Mouse (Mus musculus): ENCODE data around the gene Borcs5.

Gene Borcs5

DNA sequence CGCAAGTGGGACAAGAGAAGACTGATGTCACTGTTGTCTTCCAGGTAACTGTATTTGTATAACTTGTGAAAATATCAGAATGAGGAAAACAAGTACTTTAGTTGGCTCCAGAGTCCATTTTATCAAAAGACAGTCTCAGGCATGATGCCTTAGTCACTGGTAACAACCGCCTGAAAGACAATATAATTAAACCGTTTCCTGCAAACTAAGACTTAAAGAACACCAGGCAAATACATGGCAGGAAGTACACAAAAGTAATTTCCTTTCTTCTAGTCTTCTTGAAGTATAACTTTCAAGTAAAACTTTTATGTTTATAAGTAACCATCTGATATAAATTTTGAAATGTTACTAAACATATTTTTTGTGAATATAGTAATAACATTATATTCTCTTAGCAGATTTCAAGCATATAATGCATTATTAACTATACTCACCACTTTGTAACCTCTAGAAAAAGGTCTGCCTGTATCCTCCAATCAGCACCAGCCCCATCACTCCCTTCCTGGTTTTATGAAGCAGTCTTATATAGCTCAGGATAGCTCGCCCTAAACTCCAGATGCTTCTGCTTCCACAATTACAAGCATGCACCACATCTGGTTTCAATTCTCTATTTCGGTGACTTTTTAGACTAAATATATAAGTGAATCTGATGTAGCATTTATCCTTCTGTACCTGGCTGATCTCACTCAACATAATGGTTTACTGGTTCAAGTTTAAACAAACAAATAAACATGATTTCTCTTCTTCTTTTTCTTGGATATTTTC lies 112.8 kb downstream of the Borcs5 start:
- in situ Hi-C loops (cut with MboI; ENCODE audit: unreplicated experiment in 2 of 2), result no loop called here

DNA sequence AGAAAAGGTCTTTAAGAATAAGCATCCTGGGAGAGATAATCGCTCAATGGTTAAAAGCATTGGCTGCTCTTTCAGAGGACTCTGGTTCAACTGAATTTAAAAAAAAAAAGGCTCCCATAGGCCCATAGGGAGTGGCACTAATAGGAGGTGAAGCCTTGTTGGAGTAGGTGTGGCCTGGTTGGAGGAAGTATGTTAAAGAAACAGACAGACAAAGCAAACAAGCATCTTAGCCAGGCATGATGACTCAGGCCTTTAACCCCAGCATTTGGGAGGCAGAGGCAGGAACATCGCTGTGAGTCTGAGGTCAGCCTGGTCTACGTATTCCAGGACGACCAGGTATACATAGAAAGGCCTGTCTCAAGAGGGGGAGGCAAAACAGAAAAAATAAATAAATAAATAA lies 114.1 kb downstream of the Borcs5 start:
- in situ Hi-C loops (cut with MboI; ENCODE audit: unreplicated experiment in 2 of 2), result no loop called here

DNA sequence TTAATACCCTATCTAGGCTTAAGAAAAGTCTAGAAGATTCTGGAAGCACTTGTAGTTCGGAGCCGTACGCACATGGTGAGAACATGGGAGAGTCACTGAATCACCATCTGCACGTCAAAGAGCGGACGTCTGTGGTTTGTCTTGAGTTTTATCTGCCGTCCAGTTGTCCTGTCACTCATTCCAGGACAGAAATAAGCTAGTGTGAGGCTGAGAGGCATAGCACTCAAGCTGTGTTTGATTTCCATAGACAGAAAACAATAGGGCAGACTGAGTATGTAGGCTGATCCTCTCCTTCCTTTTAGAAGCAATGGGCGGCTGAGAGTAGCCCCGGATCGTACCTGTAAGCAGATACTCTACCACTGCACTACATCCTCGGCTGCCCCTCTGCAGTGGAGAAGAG lies 114.5 kb downstream of the Borcs5 start:
- in situ Hi-C loops (cut with MboI; ENCODE audit: unreplicated experiment in 2 of 2), result no loop called here

DNA sequence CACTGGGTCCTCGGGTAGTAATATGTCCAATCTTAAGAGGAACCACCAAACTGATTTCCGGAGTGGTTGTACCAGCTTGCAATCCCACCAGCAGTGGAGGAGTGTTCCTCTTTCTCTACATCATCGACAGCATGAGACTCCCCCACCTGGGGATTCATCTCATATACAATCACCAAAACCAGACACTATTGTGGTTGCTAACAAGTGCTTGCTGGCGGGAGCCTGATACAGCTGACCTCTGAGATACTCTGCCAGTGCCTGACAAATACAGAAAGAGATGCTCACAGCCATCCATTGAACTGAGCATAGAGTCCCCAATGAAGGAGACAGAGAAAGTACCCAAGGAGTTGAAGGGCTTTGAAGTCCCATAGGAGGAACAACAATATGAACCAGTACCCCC lies 116.7 kb downstream of the Borcs5 start:
- in situ Hi-C loops (cut with MboI; ENCODE audit: unreplicated experiment in 2 of 2), result no loop called here

Data from v-Abl transformed pro-B cells (cell line).